Mouse (Mus musculus) MEL (cell line): Measurements from ENCODE around the gene Sept8. TPM values are rescaled to one million over a fixed set of nuclear protein-coding genes. Genes with fewer than 3 reads are reported as not detected.

Experiments used
- DNase-seq: peaks from one replicate; pipeline ENCODE4 v3.0.0; 2011; ENCODE audit warnings: low read depth, low spot score
- H3K27ac ChIP-seq: 2 replicates; pipeline ENCODE4 v1.5.1; 2012; ENCODE audit warnings: low read depth, mild to moderate bottlenecking, control low read depth, low read length, moderate library complexity; ENCODE audit not compliant: control insufficient read depth
- H3K27me3 ChIP-seq, 2 experiments: fragments of 150-350 bp in 1 of 2; sonication (generic) in 1 of 2; 2 replicates each; pipeline ENCODE4 v1.6.1; 2012; ENCODE audit warnings: low read length in 2 of 2, mild to moderate bottlenecking in 2 of 2, improper control_type of control experiment in 1 of 2, moderate library complexity in 1 of 2; ENCODE audit not compliant: insufficient read depth in 2 of 2, control insufficient read depth in 1 of 2
- H3K36me3 ChIP-seq, 2 experiments: 2 replicates each; pipeline ENCODE4 v1.6.1; 2012 to 2014; ENCODE audit warnings: low read length in 2 of 2, improper control_type of control experiment in 1 of 2, inconsistent platforms in 1 of 2, mild to moderate bottlenecking in 1 of 2; ENCODE audit not compliant: insufficient read depth in 2 of 2, control insufficient read depth in 1 of 2
- H3K4me1 ChIP-seq, 2 experiments: fragments of 150-350 bp in 1 of 2; sonication (generic) in 1 of 2; 2 replicates each; pipeline ENCODE4 v1.6.1; 2012; ENCODE audit warnings: low read length in 2 of 2, improper control_type of control experiment in 1 of 2, mild to moderate bottlenecking in 1 of 2; ENCODE audit not compliant: insufficient read depth in 2 of 2, control insufficient read depth in 1 of 2
- H3K4me3 ChIP-seq, 2 experiments: fragments of 150-350 bp in 1 of 2; sonication (generic) in 1 of 2; 2 replicates each; pipeline ENCODE4 v1.5.1; 2012; ENCODE audit warnings: low read depth in 2 of 2, low read length in 2 of 2, mild to moderate bottlenecking in 2 of 2, moderate library complexity in 2 of 2, control low read depth in 1 of 2, improper control_type of control experiment in 1 of 2; ENCODE audit not compliant: control insufficient read depth in 1 of 2, insufficient read depth in 1 of 2
- H3K79me2 ChIP-seq: 2 replicates; pipeline ENCODE4 v1.6.1; 2012; ENCODE audit warnings: mild to moderate bottlenecking, low read length, moderate library complexity; ENCODE audit not compliant: control insufficient read depth, poor library complexity, insufficient read depth
- H3K9ac ChIP-seq: 2 replicates; pipeline ENCODE4 v1.6.1; 2012; ENCODE audit warnings: low read depth, mild to moderate bottlenecking, control low read depth, low read length, moderate library complexity; ENCODE audit not compliant: control insufficient read depth, poor library complexity, severe bottlenecking
- H3K9me3 ChIP-seq: fragments of 150-350 bp; sonication (generic); replicated peaks from 2 replicates; pipeline ENCODE4 v1.6.1; 2012; ENCODE audit warnings: mild to moderate bottlenecking, low read length, improper control_type of control experiment, moderate library complexity; ENCODE audit not compliant: insufficient read depth
- BHLHE40 ChIP-seq: IDR thresholded peaks from 2 replicates; pipeline ENCODE4 v1.6.1; 2012; ENCODE audit warnings: low read depth, mild to moderate bottlenecking, inconsistent platforms, low read length, improper control_type of control experiment, borderline replicate concordance
- E2F4 ChIP-seq: IDR thresholded peaks from 2 replicates; pipeline ENCODE4 v1.6.1; 2011; ENCODE audit warnings: low read depth, low read length, improper control_type of control experiment, borderline replicate concordance
- ETS1 ChIP-seq: IDR thresholded peaks from 2 replicates; pipeline ENCODE4 v1.6.1; 2012; ENCODE audit warnings: low read depth, mild to moderate bottlenecking, inconsistent platforms, low read length, improper control_type of control experiment, moderate library complexity
- MAFK ChIP-seq: IDR thresholded peaks from 2 replicates; pipeline ENCODE4 v1.6.1; 2011; ENCODE audit warnings: low read depth, mild to moderate bottlenecking, low read length, improper control_type of control experiment, borderline replicate concordance
- MAX ChIP-seq: IDR thresholded peaks from 2 replicates; pipeline ENCODE4 v1.6.1; 2011; ENCODE audit warnings: low read length, improper control_type of control experiment
- MXI1 ChIP-seq: IDR thresholded peaks from 2 replicates; pipeline ENCODE4 v1.6.1; 2011; ENCODE audit warnings: mild to moderate bottlenecking, low read depth, low read length, improper control_type of control experiment
- MYC ChIP-seq: IDR thresholded peaks from 2 replicates; pipeline ENCODE4 v1.6.1; 2011; ENCODE audit warnings: low read depth, mild to moderate bottlenecking, low read length, improper control_type of control experiment, moderate library complexity
- NRF1 ChIP-seq: IDR thresholded peaks from 2 replicates; pipeline ENCODE4 v1.6.1; 2014; ENCODE audit warnings: low read depth, mild to moderate bottlenecking, inconsistent platforms, low read length, improper control_type of control experiment, moderate library complexity; ENCODE audit not compliant: poor library complexity, insufficient read depth, severe bottlenecking
- POLR2A ChIP-seq, 2 experiments: IDR thresholded peaks; 2 replicates each; pipeline ENCODE4 v1.6.1; 2011 to 2012; ENCODE audit warnings: low read length in 2 of 2, mild to moderate bottlenecking in 2 of 2, control low read depth in 1 of 2, improper control_type of control experiment in 1 of 2, low read depth in 1 of 2, moderate library complexity in 1 of 2; ENCODE audit not compliant: control insufficient read depth in 1 of 2, insufficient read depth in 1 of 2, poor library complexity in 1 of 2
- POLR2AphosphoS2 ChIP-seq: IDR thresholded peaks from 2 replicates; pipeline ENCODE4 v1.6.1; 2011; ENCODE audit warnings: low read length, improper control_type of control experiment
- POLR2AphosphoS5 ChIP-seq: IDR thresholded peaks from 2 replicates; pipeline ENCODE4 v1.6.1; 2012; ENCODE audit warnings: low read depth, borderline replicate concordance, mild to moderate bottlenecking, inconsistent platforms, low read length, moderate library complexity, mixed read lengths
- RAD21 ChIP-seq: IDR thresholded peaks from 2 replicates; pipeline ENCODE4 v1.6.1; 2011; ENCODE audit warnings: mild to moderate bottlenecking, low read depth, low read length, improper control_type of control experiment
- RCOR1 ChIP-seq: IDR thresholded peaks from 2 replicates; pipeline ENCODE4 v1.6.1; 2012; ENCODE audit warnings: low read depth, mild to moderate bottlenecking, inconsistent platforms, low read length, improper control_type of control experiment
- SIN3A ChIP-seq: IDR thresholded peaks from 2 replicates; pipeline ENCODE4 v1.6.1; 2012; ENCODE audit warnings: low read length, improper control_type of control experiment, inconsistent platforms
- SMC3 ChIP-seq: IDR thresholded peaks from 2 replicates; pipeline ENCODE4 v1.6.1; 2011; ENCODE audit warnings: low read depth, low read length, improper control_type of control experiment
- TAL1 ChIP-seq: IDR thresholded peaks from 2 replicates; pipeline ENCODE4 v1.6.1; 2012; ENCODE audit warnings: mild to moderate bottlenecking, inconsistent platforms, low read length, moderate library complexity, mixed read lengths
- TBP ChIP-seq: IDR thresholded peaks from 2 replicates; pipeline ENCODE4 v1.8.0; 2011; ENCODE audit warnings: low read depth, low read length, improper control_type of control experiment
- TCF12 ChIP-seq: IDR thresholded peaks from 2 replicates; pipeline ENCODE4 v1.6.1; 2014; ENCODE audit warnings: low read depth, mild to moderate bottlenecking, inconsistent platforms, low read length, improper control_type of control experiment, moderate library complexity
- UBTF ChIP-seq: IDR thresholded peaks from 2 replicates; pipeline ENCODE4 v1.6.1; 2012; ENCODE audit warnings: low read depth, mild to moderate bottlenecking, inconsistent platforms, low read length, improper control_type of control experiment, moderate library complexity, borderline replicate concordance; ENCODE audit not compliant: insufficient read depth
- USF1 ChIP-seq: IDR thresholded peaks from 2 replicates; pipeline ENCODE4 v1.6.1; 2014; ENCODE audit warnings: low read depth, mild to moderate bottlenecking, inconsistent platforms, low read length, improper control_type of control experiment, moderate library complexity
- ZKSCAN1 ChIP-seq: IDR thresholded peaks from 2 replicates; pipeline ENCODE4 v1.6.1; 2012; ENCODE audit warnings: low read depth, mild to moderate bottlenecking, inconsistent platforms, low read length, improper control_type of control experiment, moderate library complexity
- polyA plus RNA-seq, 2 experiments: library from polyadenylated mRNA; stranded (reverse) in 1 of 2; unstranded in 1 of 2; fragments of >175 nt in 1 of 2; fragments of >200 nt in 1 of 2; gene quantifications; 2 replicates each; pipeline versions ENCODE4 v1.2.1 to v1.2.4; 2012; ENCODE audit warnings: low replicate concordance in 2 of 2, low read depth in 1 of 2; ENCODE audit not compliant: insufficient read length in 2 of 2, insufficient read depth in 1 of 2, missing spikeins in 1 of 2
- total RNA-seq: library from RNA; depleted of rRNA; stranded (reverse); fragments of 300-350 nt; gene quantifications from 2 replicates; pipeline ENCODE4 v1.2.3, GENCODE M21; 2012

The Sept8 gene
- total and polyA plus RNA-seq, 3 experiments: 196 to 294 (median 278) TPM

DNA sequence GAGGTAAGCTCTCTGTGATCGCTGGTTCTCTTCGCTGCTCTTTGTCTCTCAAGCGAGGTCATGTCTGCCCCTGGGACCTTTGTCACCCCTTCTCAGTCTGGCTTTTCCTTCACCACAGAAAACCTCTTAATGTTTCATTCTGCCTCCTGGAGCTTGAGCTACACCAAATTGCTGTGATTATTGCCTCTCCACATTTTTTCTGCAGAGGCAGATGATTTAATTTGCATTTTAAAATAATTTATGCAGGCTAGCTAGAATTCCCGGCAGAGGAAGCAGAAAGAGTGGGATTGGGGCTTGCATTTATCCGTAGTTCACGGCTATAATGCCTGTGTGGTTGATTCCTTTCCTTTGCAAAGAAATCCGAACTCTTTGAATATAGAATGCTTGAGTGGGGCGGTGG, 43.4 kb upstream of the Sept8 start:
- Histone ChIP-seq H3K27ac (no peak overlapping the region), H3K79me2 (no peaks in the 10 kb centered on the region), H3K36me3 (peaks cover 0 to 10% of the 10 kb centered on the region in 2 experiments; a peak in 2 of 4 replicates), H3K4me1 (peaks cover 4 to 8% of the 10 kb centered on the region in 2 experiments)
- no peak for DNase-seq
- TF ChIP-seq POLR2A (IDR thresholded peaks at IDR 0.05; ENCODE audit: control insufficient read depth in 1 of 2, insufficient read depth in 1 of 2, low read depth in 1 of 2, low read length in 2 of 2, poor library complexity in 1 of 2) (no peak), SIN3A (no peak), TBP (no peak), E2F4 (no peak), TAL1 (no peak), MYC (no peak), MAX (no peak), TCF12 (no peak), MAFK (no peak), POLR2AphosphoS5 (no peak), MXI1 (no peak), RCOR1 (no peak), SMC3 (no peak), USF1 (no peak), POLR2AphosphoS2 (no peak), NRF1 (no peak), ETS1 (no peak)
- TF ChIP-seq, all 39 proteins: peak for 0
- Histone ChIP-seq H3K4me3 (no peak overlapping the region), H3K27me3 (peaks cover 4 to 5% of the 10 kb centered on the region in 2 experiments), H3K9me3 (no peaks in the 10 kb centered on the region), H3K9ac (no peak overlapping the region)

GRCm38 (mm10) chr11:53477833-53478232, 41.2 kb upstream of the Sept8 start:
- Histone ChIP-seq H3K27me3 (peaks cover 4 to 5% of the 10 kb centered on the region in 2 experiments), H3K4me3 (no peak overlapping the region)
- TF ChIP-seq BHLHE40 (no peak), TAL1 (no peak), ZKSCAN1 (no peak), UBTF (no peak), POLR2A (IDR thresholded peaks at IDR 0.05; ENCODE audit: control insufficient read depth in 1 of 2, insufficient read depth in 1 of 2, low read depth in 1 of 2, low read length in 2 of 2, poor library complexity in 1 of 2) (no peak), RAD21 (no peak)

More at GRCm38 (mm10) chr11:53477833-53478232, 41.2 kb upstream of the Sept8 start:
- H3K9ac ChIP-seq: no peak overlapping the region
- H3K4me1 ChIP-seq: peaks cover 12 to 18% of the 10 kb centered on the region in 2 experiments
- H3K36me3 ChIP-seq: peaks cover 0 to 20% of the 10 kb centered on the region in 2 experiments; a peak in 2 of 4 replicates
- no peak for DNase-seq
- no peaks in the 10 kb centered on the region for H3K79me2 ChIP-seq
- no peak overlapping the region for H3K27ac ChIP-seq
- H3K9me3 ChIP-seq: no peaks in the 10 kb centered on the region
